Mouse (Mus musculus) heart, adult 2 months (tissue): ENCODE data around the gene Wwox. TPM values are rescaled to one million over a fixed set of nuclear protein-coding genes. Genes with fewer than 3 reads are reported as not detected.

Source experiments
- DNase-seq, 2 experiments: peaks; one replicate each; pipeline ENCODE4 v3.0.0; 2021
- H3K27ac ChIP-seq: fragments of 200-600 bp; 2 replicates; pipeline ENCODE4 v1.8.1; 2022
- H3K27me3 ChIP-seq: fragments of 200-500 bp; 2 replicates; pipeline ENCODE4 v1.6.1; 2012; ENCODE audit warnings: mild to moderate bottlenecking, low read length, inconsistent platforms, mixed read lengths; ENCODE audit not compliant: control insufficient read depth, insufficient read depth
- H3K36me3 ChIP-seq: fragments of 200-500 bp; 2 replicates; pipeline ENCODE4 v1.6.1; 2012; ENCODE audit warnings: low read length, inconsistent platforms; ENCODE audit not compliant: control insufficient read depth, insufficient read depth
- H3K4me1 ChIP-seq: fragments of 200-500 bp; 2 replicates; pipeline ENCODE4 v1.6.1; 2011; ENCODE audit warnings: low read length; ENCODE audit not compliant: control insufficient read depth, insufficient read depth
- H3K4me3 ChIP-seq: fragments of 200-600 bp; 2 replicates; pipeline ENCODE4 v1.8.1; 2022
- H3K79me2 ChIP-seq: fragments of 200-500 bp; replicated peaks from 2 replicates; pipeline ENCODE4 v1.6.1; 2012; ENCODE audit warnings: mild to moderate bottlenecking, inconsistent platforms, low read length, moderate library complexity, mixed read lengths; ENCODE audit not compliant: control insufficient read depth, insufficient read depth
- H3K9ac ChIP-seq: fragments of 200-500 bp; 2 replicates; pipeline ENCODE4 v1.6.1; 2012; ENCODE audit warnings: low read depth, mild to moderate bottlenecking, control low read depth, inconsistent platforms, low read length, mixed read lengths
- CTCF ChIP-seq: fragments of 200-600 bp; IDR thresholded peaks from 2 replicates; pipeline ENCODE4 v1.8.1; 2022; ENCODE audit warnings: antibody characterized with exemption, mild to moderate bottlenecking, moderate library complexity
- EP300 ChIP-seq: fragments of 200-500 bp; IDR thresholded peaks from 2 replicates; pipeline ENCODE4 v1.6.1; 2011; ENCODE audit warnings: low read depth, low read length, control low read depth; ENCODE audit not compliant: insufficient read depth
- POLR2A ChIP-seq: fragments of 200-500 bp; IDR thresholded peaks from 2 replicates; pipeline ENCODE4 v1.6.1; 2011; ENCODE audit warnings: mild to moderate bottlenecking, low read depth, low read length, control low read depth; ENCODE audit not compliant: insufficient read depth
- WGBS: fragments of 180-500 bp; shearing (Covaris S2); methylation state at CpG from one replicate; pipeline ENCODE4 v1.1.7; 2018; 5-methylcytosine and 5-hydroxymethylcytosine counted together
- intact Hi-C: fragments of 180-260 bp; cut with DNase I; formaldehyde crosslinking; loops from one replicate; pipeline ENCODE4 v1.15.1; 2025
- polyA plus RNA-seq: library from polyadenylated mRNA; depleted of rRNA; stranded (reverse); fragments of >200 nt; gene quantifications from 2 replicates; pipeline ENCODE4 v1.2.3, GENCODE M21; 2012
- total RNA-seq, 2 experiments: library from RNA; stranded (reverse); gene quantifications; 2 replicates each; pipeline ENCODE4 v1.2.3; 2021

The Wwox gene
- total and polyA plus RNA-seq, 3 experiments, result 3.3 to 4.6 (median 4.6) TPM

GRCm38 (mm10) chr8:114510226-114510625, 70.8 kb downstream of the Wwox start:
- Histone ChIP-seq H3K36me3 (no peaks in the 10 kb centered on the region), H3K27me3 (no peaks in the 10 kb centered on the region), H3K9ac (no peak overlapping the region), H3K4me1 (no peaks in the 10 kb centered on the region; the same call in 1 of the 2 replicates), H3K79me2 (no peaks in the 10 kb centered on the region), H3K4me3 (no peak overlapping the region), H3K27ac (no peak overlapping the region)
- no peak for TF ChIP-seq CTCF
- intact Hi-C loops, result no loop called here
- WGBS, result 55% methylated on average over 1 of the region's 1 CpGs
- no peak for DNase-seq

GRCm38 (mm10) chr8:114512075-114512935, 72.8 kb downstream of the Wwox start:
- Histone ChIP-seq H3K27ac (no peak overlapping the region), H3K4me1 (no peaks in the 10 kb centered on the region), H3K79me2 (no peaks in the 10 kb centered on the region), H3K36me3 (no peaks in the 10 kb centered on the region), H3K4me3 (no peak overlapping the region), H3K27me3 (no peaks in the 10 kb centered on the region), H3K9ac (no peak overlapping the region)
- DNase-seq, result no peak
- WGBS, result 80% methylated on average over 26 of the region's 26 CpGs
- TF ChIP-seq CTCF (no peak), POLR2A (no peak)
- intact Hi-C loops, result no loop called here

DNA sequence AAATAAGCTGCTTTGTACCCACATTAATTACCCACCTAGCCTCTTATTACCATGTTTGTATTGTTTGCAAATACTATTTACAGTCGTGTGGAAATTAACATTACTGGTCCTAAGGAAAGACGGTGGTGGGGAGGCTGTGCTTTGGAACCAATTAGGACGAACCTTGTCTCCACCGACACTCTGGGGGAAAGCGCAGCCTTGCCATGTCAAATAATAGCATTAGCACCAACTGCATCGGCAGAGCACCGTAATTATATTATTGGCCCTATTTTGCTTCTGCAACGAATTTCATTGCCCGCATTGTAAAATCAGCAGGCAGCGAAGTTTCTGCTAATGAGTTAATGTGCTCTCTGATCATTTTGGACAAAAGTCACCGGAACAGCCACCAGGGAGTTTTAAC, 75.2 kb downstream of the Wwox start:
- Histone ChIP-seq H3K79me2 (no peaks in the 10 kb centered on the region), H3K9ac (no peak overlapping the region), H3K27ac (no peak overlapping the region), H3K27me3 (no peaks in the 10 kb centered on the region), H3K4me3 (no peak overlapping the region), H3K4me1 (no peaks in the 10 kb centered on the region), H3K36me3 (no peaks in the 10 kb centered on the region)
- 88% methylated on average over 11 of the region's 11 CpGs for WGBS
- intact Hi-C loops, result no loop called here
- TF ChIP-seq POLR2A, result no peak
- TF ChIP-seq CTCF, result no peak
- TF ChIP-seq EP300, result no peak
- DNase-seq, result no peak

DNA sequence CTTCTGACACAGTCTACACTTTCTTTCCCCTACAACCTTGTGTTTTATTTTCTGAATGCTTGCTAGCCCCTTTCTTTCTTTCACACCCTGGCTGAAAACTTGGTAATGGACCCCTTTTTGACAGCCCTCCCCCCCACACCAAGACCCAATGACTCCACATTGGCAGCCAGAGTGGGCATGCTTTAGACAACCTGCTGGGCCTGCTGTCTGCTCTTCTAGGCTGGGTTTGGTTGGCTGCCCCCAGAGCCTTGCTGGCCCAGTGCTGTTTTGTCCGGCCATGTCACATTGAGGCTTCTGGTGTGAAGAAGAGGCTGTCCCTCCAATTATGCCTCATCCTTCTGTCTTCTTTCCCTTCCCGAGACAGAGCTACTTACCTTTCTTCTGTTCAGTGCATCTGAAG, 83.6 kb downstream of the Wwox start:
- Histone ChIP-seq H3K4me3 (no peak overlapping the region), H3K27me3 (no peaks in the 10 kb centered on the region), H3K27ac (no peak overlapping the region), H3K4me1 (no peaks in the 10 kb centered on the region), H3K79me2 (no peaks in the 10 kb centered on the region), H3K36me3 (no peaks in the 10 kb centered on the region), H3K9ac (no peak overlapping the region)
- DNase-seq, result no peak
- intact Hi-C loops, result no loop called here
- 92% methylated on average over 2 of the region's 2 CpGs for WGBS
- no peak for TF ChIP-seq CTCF
- no peak for TF ChIP-seq EP300
- TF ChIP-seq POLR2A, result no peak

- H3K27me3 ChIP-seq, result 0 out of 2 replicates have a peak, but pooled peaks cover 1% of the 10 kb centered on the region
- 80% methylated on average over 15 of the region's 15 CpGs for WGBS
- intact Hi-C loops, result no loop called here
- H3K36me3 ChIP-seq, result no peaks in the 10 kb centered on the region
- TF ChIP-seq CTCF, result no peak
- no peak for TF ChIP-seq EP300
- TF ChIP-seq POLR2A, result no peak
- no peaks in the 10 kb centered on the region for H3K79me2 ChIP-seq
- H3K27ac ChIP-seq, result no peak overlapping the region
- H3K4me3 ChIP-seq, result no peak overlapping the region
- H3K4me1 ChIP-seq, result no peaks in the 10 kb centered on the region
- no peak for DNase-seq
- H3K9ac ChIP-seq, result no peak overlapping the region
Measured at GRCm38 (mm10) chr8:114526626-114527267, 87.3 kb downstream of the Wwox start.

DNA sequence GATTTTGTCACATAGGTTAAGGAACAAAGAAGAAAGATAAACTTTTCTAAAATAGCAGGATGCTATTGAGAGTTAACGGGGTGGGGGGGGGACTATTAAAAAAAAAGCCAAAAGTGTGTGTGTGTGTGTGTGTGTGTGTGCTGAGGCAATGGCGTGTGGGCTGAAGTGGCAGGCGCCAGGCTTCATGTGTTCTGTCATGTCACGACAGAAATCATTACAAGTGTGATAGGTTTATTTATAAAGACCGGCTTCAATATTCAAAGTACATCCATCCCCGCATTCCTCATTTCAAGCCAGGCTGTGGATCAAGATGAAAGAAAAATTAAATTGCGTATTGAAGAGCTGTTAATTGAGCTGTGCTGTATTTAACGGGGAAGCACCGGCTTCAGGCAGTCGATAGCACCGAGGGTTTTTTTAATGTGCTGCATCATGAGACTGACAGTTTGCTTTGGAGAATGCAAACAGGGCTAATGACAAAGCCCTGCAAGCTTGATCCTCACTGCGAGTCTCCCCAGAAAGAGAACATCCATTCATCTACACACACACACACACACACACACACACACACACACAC, 88.3 kb downstream of the Wwox start:
- Histone ChIP-seq H3K36me3 (no peaks in the 10 kb centered on the region), H3K4me3 (no peak overlapping the region), H3K79me2 (no peaks in the 10 kb centered on the region), H3K27me3 (0 out of 2 replicates have a peak, but pooled peaks cover 1% of the 10 kb centered on the region), H3K9ac (no peak overlapping the region), H3K27ac (no peak overlapping the region), H3K4me1 (no peaks in the 10 kb centered on the region)
- TF ChIP-seq EP300, result no peak
- intact Hi-C loops, result no loop called here
- no peak for DNase-seq
- WGBS, result 92% methylated on average over 12 of the region's 12 CpGs
